Mouse (Mus musculus) neutrophil, adult 59 days (primary cell): ENCODE data around the gene Siglece. TPM values are rescaled to one million over a fixed set of nuclear protein-coding genes. Genes with fewer than 3 reads are reported as not detected.

Experiments used
- total RNA-seq, 2 experiments: library from RNA; stranded (reverse); gene quantifications; 1 replicate in 1 of 2; 2 replicates in 1 of 2; pipeline ENCODE4 v1.2.4; 2023

Gene Siglece
- 100 to 1,000 TPM; 152 to 169 TPM for total RNA-seq

DNA sequence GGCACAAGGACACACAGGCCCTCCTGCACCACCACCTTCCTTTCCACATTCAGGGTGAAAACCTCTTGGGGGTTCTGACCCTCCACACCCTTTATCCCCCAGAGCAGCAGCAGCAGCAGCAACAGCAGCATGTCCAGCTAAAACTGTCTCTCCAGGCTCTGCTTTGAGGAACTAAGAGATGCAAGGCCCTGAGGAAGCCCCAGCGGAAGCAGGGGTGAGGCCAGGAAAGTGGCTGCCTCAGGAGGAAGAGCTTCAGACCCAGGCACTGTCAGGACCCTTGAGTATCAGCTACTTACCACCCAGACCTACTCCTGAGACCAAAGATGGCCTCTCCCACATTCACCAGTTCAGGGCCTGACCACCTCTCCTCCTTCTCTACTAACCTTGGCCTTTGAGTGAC, at the start of gene Siglece:
Siglece (minus strand) TSS at position 160 of the 400 bp plus-strand sequence.

DNA sequence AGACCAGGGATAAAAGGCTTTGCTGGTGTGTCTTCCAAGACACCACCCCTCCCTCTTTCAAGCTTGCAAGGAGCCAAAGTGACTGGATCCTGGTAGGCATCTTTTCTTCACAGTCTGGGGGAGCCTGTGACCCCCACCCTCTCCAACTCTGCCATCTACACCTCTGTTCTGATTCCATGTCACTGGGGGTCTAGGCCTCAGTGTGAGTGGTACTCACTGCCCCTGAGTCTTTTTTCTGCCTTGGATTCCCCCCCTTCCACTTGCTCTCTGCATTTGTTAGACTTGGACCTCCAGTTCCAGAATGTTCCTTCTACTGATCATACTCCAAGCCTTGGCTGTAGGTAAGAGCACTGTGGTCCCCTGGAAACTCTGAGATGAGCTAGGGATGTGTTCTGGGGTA, 30.2 kb upstream of the Siglece start, which contains the start of gene Klk14:
Klk14 (plus strand) TSS at position 301 of the 400 bp plus-strand sequence.

DNA sequence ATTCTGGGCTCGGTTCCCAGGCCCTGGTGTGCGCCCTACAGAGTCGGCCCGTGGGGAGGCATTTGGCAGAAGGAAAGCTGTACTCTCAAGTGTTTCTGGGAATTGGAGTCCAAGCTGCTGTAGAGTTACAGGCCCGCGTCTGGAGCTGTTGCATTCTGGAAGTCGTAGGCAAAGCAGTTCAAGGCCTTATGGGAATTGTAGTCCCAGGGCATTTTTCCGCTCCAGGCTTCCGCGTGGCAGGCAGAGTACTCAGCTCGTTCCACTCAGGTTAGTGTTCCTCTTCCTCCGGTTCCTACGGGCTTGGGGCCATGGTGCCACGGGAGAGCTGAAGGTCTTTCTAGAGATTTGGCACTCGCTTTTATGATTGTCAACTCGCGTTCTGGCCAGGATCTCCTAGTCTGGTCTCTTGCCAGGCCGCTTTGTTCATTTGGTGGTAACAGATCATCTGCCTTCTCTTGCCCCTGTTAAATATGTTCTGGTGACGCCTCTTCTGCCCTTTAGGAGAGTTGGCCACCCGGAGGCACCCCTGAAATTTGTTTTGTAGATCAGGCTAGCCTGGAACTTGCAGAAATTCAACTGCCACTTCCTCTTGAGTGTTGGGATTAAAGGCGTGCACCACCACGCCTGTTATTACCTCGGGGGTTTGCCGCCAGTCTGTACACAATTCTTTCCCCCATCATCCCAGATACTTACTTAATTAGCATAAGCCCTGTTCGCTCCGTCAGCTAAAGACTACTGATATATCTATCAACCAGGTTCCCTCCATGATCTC, 12.0 kb upstream of the Siglece start, which contains the start of gene Ctu1:
Ctu1 (plus strand) TSS at position 208 of the 772 bp plus-strand sequence.

DNA sequence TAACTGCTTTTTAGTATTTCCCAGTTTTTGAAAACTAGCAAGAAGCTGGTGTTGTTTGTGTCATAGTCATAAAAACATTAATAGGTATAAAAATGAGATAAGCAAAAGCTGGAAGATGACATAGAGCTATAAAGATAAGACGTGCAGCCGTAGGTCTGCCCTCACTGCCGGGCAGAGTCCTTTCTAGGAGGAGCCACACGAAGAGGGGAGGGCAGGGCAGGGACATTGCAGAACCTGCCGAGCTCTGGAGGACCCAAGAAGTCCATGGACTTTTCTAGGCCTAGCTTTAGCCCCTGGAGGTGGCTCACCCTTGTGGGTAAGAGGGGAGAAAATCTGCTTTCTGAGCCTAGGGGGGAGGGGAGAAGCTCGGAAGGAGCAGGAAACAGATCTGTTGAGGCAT, 25.5 kb downstream of the Siglece start, which contains the start of gene Ceacam18:
Ceacam18 (plus strand) TSS at position 208 of the 400 bp plus-strand sequence.

DNA sequence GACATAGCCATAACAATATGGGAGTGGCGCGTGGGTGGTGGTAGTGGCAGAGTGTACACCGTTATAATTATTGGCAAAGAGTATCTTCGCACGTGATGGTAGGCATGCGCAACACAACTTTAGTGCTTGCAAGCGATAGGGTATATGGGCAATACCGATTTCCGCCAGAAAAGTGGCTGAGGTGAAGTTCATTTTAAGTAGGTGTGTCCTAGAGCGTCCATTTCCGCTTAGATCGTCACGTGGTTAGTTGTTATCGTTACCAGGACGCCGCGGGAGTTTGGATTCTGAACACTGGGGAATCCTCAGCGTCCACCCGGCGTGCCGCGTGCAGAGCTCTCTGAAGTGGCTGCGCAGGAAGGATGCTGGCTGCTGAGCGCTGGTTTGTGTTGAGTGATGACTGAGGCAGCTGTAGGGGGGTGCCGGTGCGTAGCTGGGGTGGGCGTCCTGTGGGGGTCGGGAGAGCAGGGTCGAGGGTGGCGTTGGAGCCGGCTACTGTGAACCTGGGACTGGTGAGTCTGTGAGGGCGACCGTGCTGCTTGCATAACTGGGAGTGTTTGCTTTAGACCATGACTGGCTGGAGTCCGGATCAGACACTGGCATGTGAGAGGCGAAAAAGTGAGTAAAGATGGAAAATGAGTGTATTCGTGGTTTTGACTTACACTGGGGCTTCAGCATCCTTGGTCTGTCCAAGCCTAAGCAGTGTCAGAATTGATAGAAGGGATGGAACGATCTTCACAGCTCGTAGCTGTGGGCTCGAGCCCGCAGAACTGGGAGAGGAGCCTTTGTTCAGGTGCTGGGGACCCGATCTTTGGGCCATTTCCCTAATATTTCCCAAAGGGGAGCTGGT, 52.8 kb downstream of the Siglece start, which contains the start of gene Zfp819:
Zfp819 (plus strand) TSS at position 274 of the 847 bp plus-strand sequence.

Other genes starting within 250 kb of the Siglece start
- not detected for gene Lim2, start 232.5 kb downstream of the Siglece start, total RNA-seq
- gene Nkg7, start 223.1 kb downstream of the Siglece start, total RNA-seq = 10 to 100 TPM; 31.3 to 31.9 TPM
- under 1 TPM in 1 of 2 experiments, not detected in 1; 0.62 TPM for gene Cldnd2, start 219.4 kb downstream of the Siglece start, total RNA-seq
- gene Etfb, start 216.1 kb downstream of the Siglece start, total RNA-seq = 10 to 100 TPM; 58.6 to 71.6 TPM
- gene Gm45233, start 216.0 kb downstream of the Siglece start, total RNA-seq = not detected
- gene Vsig10l, start 197.0 kb downstream of the Siglece start, total RNA-seq = 10 to 100 TPM in 1 of 2 experiments, 1 to 10 TPM in 1; 8.3 to 14.7 TPM
- not detected for gene Iglon5, start 170.1 kb downstream of the Siglece start, total RNA-seq
- under 1 TPM in 1 of 2 experiments, not detected in 1; 0.18 TPM for gene 4931406B18Rik, start 154.2 kb downstream of the Siglece start, total RNA-seq
- gene Cd33, start 115.7 kb downstream of the Siglece start, total RNA-seq = 100 to 1,000 TPM; 465 to 478 TPM
- gene Zfp658, start 97.9 kb downstream of the Siglece start, total RNA-seq = 1 to 10 TPM; 2.5 to 3.0 TPM
- 10 to 100 TPM; 10.9 to 12.6 TPM for gene Zfp719, start 80.6 kb downstream of the Siglece start, total RNA-seq
- under 1 TPM; 0.62 to 0.78 TPM for gene Zfp819, start 53.0 kb downstream of the Siglece start, total RNA-seq
- not detected for gene Ceacam18, start 25.5 kb downstream of the Siglece start, total RNA-seq
- gene Ctu1, start 11.9 kb upstream of the Siglece start, total RNA-seq = 1 to 10 TPM; 2.7 to 4.6 TPM
- gene Klk14, start 30.3 kb upstream of the Siglece start, total RNA-seq = not detected
- gene Klk13, start 52.4 kb upstream of the Siglece start, total RNA-seq = not detected
- gene Klk12, start 108.7 kb upstream of the Siglece start, total RNA-seq = not detected
- gene Klk11, start 114.4 kb upstream of the Siglece start, total RNA-seq = not detected
- not detected for gene Klk10, start 120.9 kb upstream of the Siglece start, total RNA-seq
- gene Klk9, start 131.7 kb upstream of the Siglece start, total RNA-seq = not detected
- gene Klk8, start 137.4 kb upstream of the Siglece start, total RNA-seq = 1 to 10 TPM; 2.1 to 4.1 TPM
- not detected for gene Klk7, start 151.1 kb upstream of the Siglece start, total RNA-seq
- gene Klk6, start 164.3 kb upstream of the Siglece start, total RNA-seq = not detected
- gene Klk5, start 181.8 kb upstream of the Siglece start, total RNA-seq = not detected
- not detected for gene Klk4, start 221.0 kb upstream of the Siglece start, total RNA-seq